Mouse (Mus musculus) cortical plate, adult 2 months (tissue): ENCODE data around the gene Pik3r1. TPM values are rescaled to one million over a fixed set of nuclear protein-coding genes. Genes with fewer than 3 reads are reported as not detected.

ENCODE experiments used
- H3K27ac ChIP-seq: fragments of 200-500 bp; 2 replicates; pipeline ENCODE4 v1.5.1; 2012; ENCODE audit warnings: low read length, control low read depth, inconsistent platforms; ENCODE audit not compliant: insufficient read depth
- H3K4me1 ChIP-seq: fragments of 200-500 bp; 2 replicates; pipeline ENCODE4 v1.6.1; 2011; ENCODE audit warnings: low read length; ENCODE audit not compliant: control insufficient read depth, insufficient read depth
- H3K4me3 ChIP-seq: fragments of 200-500 bp; 2 replicates; pipeline ENCODE4 v1.5.1; 2011; ENCODE audit warnings: mild to moderate bottlenecking, low read length, control low read depth; ENCODE audit not compliant: insufficient read depth
- CTCF ChIP-seq: fragments of 200-500 bp; IDR thresholded peaks from 2 replicates; pipeline ENCODE4 v1.5.1; 2011; ENCODE audit warnings: mild to moderate bottlenecking, control low read depth, low read length; ENCODE audit not compliant: insufficient read depth; ENCODE audit errors: extremely low read depth
- POLR2A ChIP-seq: fragments of 200-500 bp; IDR thresholded peaks from 2 replicates; pipeline ENCODE4 v1.6.1; 2011; ENCODE audit warnings: mild to moderate bottlenecking, low read length, control low read depth; ENCODE audit not compliant: insufficient read depth; ENCODE audit errors: extremely low read depth
- polyA plus RNA-seq: library from polyadenylated mRNA; depleted of rRNA; stranded (reverse); fragments of >200 nt; gene quantifications from 2 replicates; pipeline ENCODE4 v1.2.3, GENCODE M21; 2012

Gene Pik3r1
- polyA plus RNA-seq, 1 experiment: 53.4 TPM

- no peak overlapping the region for H3K27ac ChIP-seq
- H3K4me1 ChIP-seq: peaks cover 2% of the 10 kb centered on the region; the same call in 1 of the 2 replicates
- no peak overlapping the region for H3K4me3 ChIP-seq
- TF ChIP-seq CTCF (no peak), POLR2A (no peak)
Observed at GRCm38 (mm10) chr13:101743247-101743646, 24.8 kb downstream of the Pik3r1 start.

GRCm38 (mm10) chr13:101742596-101742995, 25.4 kb downstream of the Pik3r1 start:
- TF ChIP-seq CTCF (no peak), POLR2A (no peak)
- H3K4me1 ChIP-seq: peaks cover 2% of the 10 kb centered on the region; the same call in 1 of the 2 replicates
- no peak overlapping the region for H3K4me3 ChIP-seq
- no peak overlapping the region for H3K27ac ChIP-seq

DNA sequence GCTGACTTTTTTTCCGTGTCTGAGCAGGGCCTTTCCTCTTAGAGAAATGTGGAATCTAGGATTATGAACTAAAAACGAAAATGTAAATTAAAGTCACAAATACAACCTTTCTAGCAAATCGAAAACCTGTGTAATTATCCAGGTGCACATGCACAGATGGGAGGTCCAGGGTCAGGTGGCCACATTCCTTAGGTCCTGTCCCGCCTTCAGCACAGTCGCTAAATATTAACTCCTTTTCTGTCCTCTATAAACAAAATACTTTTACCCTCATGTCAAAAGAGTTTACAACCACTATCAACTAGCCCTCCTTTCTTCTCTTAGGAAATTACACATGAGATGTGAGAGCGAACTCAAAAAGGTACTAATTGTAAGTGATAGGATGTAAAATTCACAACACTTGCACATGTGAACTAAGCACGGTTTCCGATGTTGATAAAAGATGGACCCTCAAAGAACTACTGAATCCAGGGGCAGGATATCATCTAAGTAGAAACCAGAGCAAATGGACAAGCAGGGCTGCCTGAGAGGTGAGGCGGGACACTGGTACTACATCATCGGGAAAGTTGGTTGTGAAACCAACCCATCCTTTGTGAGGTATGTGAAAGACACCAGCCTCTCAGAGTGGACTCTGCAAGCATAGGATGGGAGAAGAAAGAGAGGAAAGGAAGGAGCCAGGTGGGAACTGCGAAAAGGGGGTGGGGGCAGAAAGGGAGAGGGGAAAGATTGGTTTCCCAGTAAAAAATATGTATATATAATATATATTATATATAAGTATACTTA, 26.3 kb downstream of the Pik3r1 start:
- peaks cover 2% of the 10 kb centered on the region for H3K4me1 ChIP-seq
- H3K27ac ChIP-seq: no peak overlapping the region
- H3K4me3 ChIP-seq: no peak overlapping the region
- no peak for TF ChIP-seq CTCF

- 0 out of 2 replicates have a peak overlapping the region, but pooled peaks have one; percentile 15 for H3K27ac ChIP-seq
- no peak for TF ChIP-seq CTCF
- TF ChIP-seq POLR2A: no peak
- peaks cover 2% of the 10 kb centered on the region for H3K4me1 ChIP-seq
- H3K4me3 ChIP-seq: no peak overlapping the region
Observed at GRCm38 (mm10) chr13:101739732-101740381, 28.2 kb downstream of the Pik3r1 start.

DNA sequence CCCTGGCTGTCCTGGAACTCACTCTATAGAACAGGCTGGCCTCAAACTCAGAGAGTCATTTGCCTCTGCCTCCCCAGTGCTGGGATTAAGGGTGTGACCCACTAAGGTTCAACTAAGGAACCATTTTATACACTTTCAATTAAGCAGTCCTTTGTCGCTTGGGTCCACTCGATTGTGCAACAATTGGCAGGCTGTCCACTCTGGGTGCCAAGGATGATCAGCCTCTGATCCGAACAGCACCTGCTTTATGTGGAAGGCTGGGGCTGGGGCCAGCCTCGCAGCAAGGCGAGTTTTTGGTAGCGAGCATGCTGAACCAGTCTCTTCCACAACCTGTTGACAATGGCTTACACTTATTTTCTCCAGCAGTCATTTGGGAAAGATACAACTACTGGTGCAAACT, 29.2 kb downstream of the Pik3r1 start:
- TF ChIP-seq CTCF (no peak), POLR2A (no peak)
- H3K27ac ChIP-seq: no peak overlapping the region
- no peak overlapping the region for H3K4me3 ChIP-seq
- peaks cover 4% of the 10 kb centered on the region for H3K4me1 ChIP-seq

DNA sequence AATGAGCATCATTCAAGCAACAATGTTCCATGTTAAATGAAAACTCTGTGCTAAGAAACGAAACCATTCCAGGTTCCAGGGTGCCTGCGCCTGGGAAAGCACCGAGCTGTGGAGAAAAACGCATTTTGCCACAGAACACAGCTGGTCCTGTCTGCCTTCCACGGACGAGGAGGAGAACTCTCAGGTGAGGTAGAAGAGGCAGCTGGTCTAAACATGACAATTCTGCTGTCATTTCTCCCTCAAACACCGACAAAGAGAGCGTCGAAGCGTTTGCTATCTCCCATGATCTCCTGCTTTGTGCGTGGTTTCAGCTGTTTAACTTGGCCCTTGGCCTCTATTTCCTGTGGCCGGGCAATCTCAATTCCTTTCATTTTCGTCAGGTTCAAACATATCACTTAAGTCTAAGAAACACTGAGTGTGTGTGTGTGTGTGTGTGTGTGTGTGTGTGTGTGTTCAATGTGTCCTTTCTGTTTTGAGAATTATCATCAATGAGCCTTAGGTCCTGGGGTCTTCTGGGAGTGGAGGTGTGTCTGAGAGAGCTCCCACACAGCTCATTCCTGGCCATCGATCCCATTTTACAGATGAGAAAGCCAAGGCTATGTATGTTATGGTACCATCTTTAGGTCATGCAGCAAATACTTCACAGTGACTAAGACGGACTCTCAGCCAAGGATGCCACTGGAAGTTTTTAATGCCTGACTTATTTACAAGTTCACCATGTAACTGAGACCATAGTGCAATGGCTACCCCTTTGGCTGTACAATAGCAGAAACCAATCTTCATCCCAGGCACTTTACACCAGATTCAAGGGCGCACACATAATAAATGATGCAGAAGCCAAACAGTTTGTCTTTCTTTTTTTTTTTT, 31.3 kb downstream of the Pik3r1 start:
- no peak overlapping the region for H3K4me3 ChIP-seq
- no peak for TF ChIP-seq CTCF
- no peak for TF ChIP-seq POLR2A
- no peak overlapping the region for H3K27ac ChIP-seq
- peaks cover 4% of the 10 kb centered on the region for H3K4me1 ChIP-seq

- Histone ChIP-seq H3K27ac (no peak overlapping the region), H3K4me1 (peaks cover 4% of the 10 kb centered on the region), H3K4me3 (no peak overlapping the region)
- TF ChIP-seq POLR2A (no peak), CTCF (peak; percentile 71)
Observed at GRCm38 (mm10) chr13:101735364-101736120, 32.5 kb downstream of the Pik3r1 start.

DNA sequence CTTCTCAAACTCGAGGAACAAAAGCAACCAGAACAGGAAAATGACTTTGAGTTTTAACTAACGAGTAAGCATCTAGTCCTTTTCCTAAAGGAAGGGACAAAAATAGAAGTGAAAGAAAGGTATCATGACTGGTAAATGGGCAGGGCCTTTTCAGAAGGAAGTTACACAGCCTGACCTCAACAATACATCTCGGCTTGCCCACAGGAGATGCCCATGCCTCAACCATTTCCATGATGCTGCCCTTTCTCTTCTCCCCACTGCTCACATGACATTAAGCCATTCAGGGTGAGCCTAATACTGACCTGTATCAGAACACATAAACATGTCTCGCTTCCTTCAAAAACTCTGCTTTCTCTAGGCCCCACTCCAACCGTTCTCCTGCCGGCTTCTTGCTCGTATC, 33.8 kb downstream of the Pik3r1 start:
- H3K4me3 ChIP-seq: no peak overlapping the region
- peaks cover 4% of the 10 kb centered on the region for H3K4me1 ChIP-seq
- TF ChIP-seq POLR2A (no peak), CTCF (no peak)
- no peak overlapping the region for H3K27ac ChIP-seq

DNA sequence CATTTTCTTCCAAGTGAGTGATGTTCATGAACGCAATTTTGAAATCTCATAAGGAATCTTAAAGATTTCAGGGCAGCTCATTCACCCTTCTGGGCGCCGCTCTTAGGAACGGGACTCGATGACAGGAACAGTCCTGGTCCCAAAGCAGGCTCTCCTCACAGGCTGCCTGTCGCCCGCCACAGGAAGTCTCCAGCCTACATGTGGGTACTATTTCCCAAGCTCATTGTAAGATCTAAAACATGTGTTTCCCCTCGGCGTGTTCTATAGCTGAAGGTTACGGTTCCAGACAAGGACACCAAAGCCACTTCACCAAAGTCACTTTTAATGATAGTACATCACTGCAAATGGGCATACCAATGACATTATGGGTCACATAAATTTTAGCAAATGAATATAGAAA, 35.3 kb downstream of the Pik3r1 start:
- H3K4me3 ChIP-seq: no peak overlapping the region
- peaks cover 4% of the 10 kb centered on the region for H3K4me1 ChIP-seq
- no peak for TF ChIP-seq CTCF
- TF ChIP-seq POLR2A: no peak
- H3K27ac ChIP-seq: no peak overlapping the region
